Mouse (Mus musculus) embryonic facial prominence, embryonic 12.5 days (tissue): ENCODE results near the gene Pnma1. TPM values are rescaled to one million over a fixed set of nuclear protein-coding genes. Genes with fewer than 3 reads are reported as not detected.

Experiments
- ATAC-seq: fragments of 200-750 bp; cut with Nextera tagmentation; 2 replicates; pipeline ENCODE4 v1.8.0; 2017; ENCODE audit not compliant: insufficient number of reproducible peaks, insufficient read depth, low FRiP score, low TSS enrichment
- H3K27ac ChIP-seq: fragments of 300-500 bp; sonication (generic); 2 replicates; pipeline ENCODE4 v1.5.1; 2016; ENCODE audit warnings: mild to moderate bottlenecking
- H3K27me3 ChIP-seq: fragments of 300-500 bp; sonication (generic); 2 replicates; pipeline ENCODE4 v1.6.1; 2016; ENCODE audit warnings: mild to moderate bottlenecking, moderate library complexity
- H3K36me3 ChIP-seq: fragments of 300-500 bp; sonication (generic); 2 replicates; pipeline ENCODE4 v1.6.1; 2016; ENCODE audit warnings: mild to moderate bottlenecking
- H3K4me1 ChIP-seq: fragments of 300-500 bp; sonication (generic); 2 replicates; pipeline ENCODE4 v1.6.1; 2016
- H3K4me2 ChIP-seq: fragments of 300-500 bp; sonication (generic); replicated peaks from 2 replicates; pipeline ENCODE4 v1.6.1; 2016; ENCODE audit warnings: mild to moderate bottlenecking, moderate library complexity
- H3K4me3 ChIP-seq: fragments of 300-500 bp; sonication (generic); 2 replicates; pipeline ENCODE4 v1.5.1; 2016; ENCODE audit warnings: mild to moderate bottlenecking
- H3K9ac ChIP-seq: fragments of 300-500 bp; sonication (generic); 2 replicates; pipeline ENCODE4 v1.6.1; 2016; ENCODE audit warnings: mild to moderate bottlenecking, moderate library complexity
- H3K9me3 ChIP-seq: fragments of 300-500 bp; sonication (generic); 2 replicates; pipeline ENCODE4 v1.6.1; 2016; ENCODE audit warnings: mild to moderate bottlenecking, moderate library complexity
- WGBS: fragments of 180-500 bp; shearing (Covaris S2); methylation state at CpG from one replicate; pipeline ENCODE4 v1.1.7; 2016; 5-methylcytosine and 5-hydroxymethylcytosine counted together
- polyA plus RNA-seq: library from polyadenylated mRNA; unstranded; fragments of >200 nt; fragmentation: Nextera tagmentation; extraction: Ambion mirVana; gene quantifications from 2 replicates; pipeline ENCODE4 v1.2.1, GENCODE M21; 2016

Pnma1 gene
- polyA plus RNA-seq, 1 experiment from 2014 or later, result 1.4 TPM

DNA sequence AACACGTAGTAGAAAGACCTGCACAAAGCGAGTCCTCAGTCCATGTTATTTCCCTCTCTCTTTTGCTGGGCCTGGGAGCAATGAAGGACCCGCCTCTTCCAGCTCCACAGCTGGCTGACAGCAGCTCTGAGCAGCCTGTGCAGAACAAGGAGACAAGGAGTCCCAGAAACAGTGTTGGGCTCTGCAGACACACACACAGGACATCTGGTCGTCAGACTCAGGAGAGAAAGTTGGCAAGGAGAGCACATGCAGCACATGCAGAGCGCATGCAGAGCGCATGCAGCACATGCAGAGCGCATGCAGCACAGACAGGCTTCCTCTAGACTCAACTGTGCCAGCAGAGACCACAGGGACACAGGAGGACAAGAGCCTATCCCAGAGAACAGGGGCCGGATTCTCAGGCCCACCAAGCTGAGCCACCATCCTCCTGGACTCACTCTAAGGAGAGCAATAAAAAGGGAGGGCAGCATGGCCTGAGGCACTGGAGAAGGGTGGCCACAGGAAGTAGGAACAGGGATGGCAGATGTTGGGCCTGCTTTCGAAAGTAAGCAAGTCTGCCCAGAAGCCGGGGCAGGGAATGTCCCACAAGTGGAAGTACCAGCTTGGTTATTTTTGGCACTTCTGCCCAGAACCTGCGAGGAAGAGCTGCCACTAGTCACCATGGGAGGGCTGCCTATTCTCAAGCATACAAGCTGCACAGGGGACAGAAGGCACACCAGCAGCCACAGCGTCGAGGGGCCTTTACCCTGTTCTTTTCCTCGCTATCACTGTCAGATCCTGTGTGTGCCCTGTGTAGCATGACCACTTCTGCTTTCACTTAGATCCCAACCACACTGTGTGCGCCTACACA lies 39.7 kb upstream of the Pnma1 start:
- H3K4me1 ChIP-seq, result peaks cover 69% of the 10 kb centered on the region
- WGBS, result 61% methylated on average over 15 of the region's 15 CpGs
- peaks cover 7% of the 10 kb centered on the region; the same call in 1 of the 2 replicates for H3K36me3 ChIP-seq
- no peak overlapping the region for H3K4me2 ChIP-seq
- ATAC-seq, result no peak
- H3K27me3 ChIP-seq, result no peaks in the 10 kb centered on the region
- no peaks in the 10 kb centered on the region for H3K9me3 ChIP-seq
- H3K4me3 ChIP-seq, result no peak overlapping the region
- H3K9ac ChIP-seq, result no peak overlapping the region
- H3K27ac ChIP-seq, result peak overlapping the region; percentile 52

DNA sequence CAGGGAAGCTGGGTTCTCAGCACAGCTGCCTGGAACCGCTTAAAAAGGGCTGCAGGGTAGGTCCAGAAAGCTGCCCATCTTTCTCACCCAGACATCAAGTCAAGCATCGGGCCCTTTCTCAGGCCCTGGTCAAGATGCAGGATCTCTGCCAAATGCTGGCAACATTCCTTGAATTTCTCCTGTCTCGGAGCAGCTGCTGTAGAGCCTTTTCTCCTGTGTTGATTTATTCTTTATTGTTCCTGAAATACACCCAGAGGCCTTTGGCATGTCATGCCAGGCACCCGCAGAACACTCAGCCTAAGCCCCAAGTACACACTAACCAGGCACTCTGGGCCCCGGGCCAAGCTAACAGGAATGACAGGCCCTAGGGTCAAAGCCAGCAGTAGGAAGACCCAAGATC lies 38.7 kb upstream of the Pnma1 start:
- ATAC-seq, result no peak
- no peak overlapping the region for H3K4me2 ChIP-seq
- no peak overlapping the region for H3K4me3 ChIP-seq
- H3K9me3 ChIP-seq, result no peaks in the 10 kb centered on the region
- H3K27ac ChIP-seq, result no peak overlapping the region
- WGBS, result 84% methylated on average over 5 of the region's 5 CpGs
- H3K4me1 ChIP-seq, result peaks cover 63% of the 10 kb centered on the region
- H3K9ac ChIP-seq, result no peak overlapping the region
- no peaks in the 10 kb centered on the region for H3K27me3 ChIP-seq
- peaks cover 7% of the 10 kb centered on the region; the same call in 1 of the 2 replicates for H3K36me3 ChIP-seq

DNA sequence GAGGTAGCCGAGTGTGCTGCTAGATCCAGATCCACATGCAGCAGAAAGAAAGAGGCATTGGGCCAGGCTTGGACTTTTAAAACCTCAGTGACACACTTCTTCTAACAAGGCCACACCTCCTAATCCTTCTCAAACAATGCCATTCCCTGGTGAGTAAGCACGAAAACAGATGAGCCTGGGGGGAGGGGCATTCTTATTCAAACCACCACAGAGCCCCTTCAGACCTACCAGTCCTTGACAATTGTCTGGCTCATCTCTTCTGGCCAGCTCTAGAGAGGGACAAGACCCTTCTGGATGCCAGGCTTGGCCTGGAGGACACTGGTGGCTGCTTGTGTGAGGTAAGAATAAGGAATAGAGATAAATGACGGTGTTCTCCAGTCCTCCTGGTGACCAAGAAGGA lies 38.2 kb upstream of the Pnma1 start:
- Histone ChIP-seq H3K27ac (no peak overlapping the region), H3K27me3 (no peaks in the 10 kb centered on the region), H3K4me1 (peaks cover 63% of the 10 kb centered on the region), H3K9me3 (no peaks in the 10 kb centered on the region), H3K9ac (no peak overlapping the region), H3K4me2 (no peak overlapping the region), H3K36me3 (peaks cover 7% of the 10 kb centered on the region; the same call in 1 of the 2 replicates), H3K4me3 (no peak overlapping the region)
- WGBS, result 89% methylated on average over 3 of the region's 3 CpGs
- no peak for ATAC-seq

GRCm38 (mm10) chr12:84185547-84185946 lies 37.3 kb upstream of the Pnma1 start:
- H3K4me1 ChIP-seq, result peaks cover 63% of the 10 kb centered on the region
- no peak for ATAC-seq
- 57% methylated on average over 6 of the region's 6 CpGs for WGBS

DNA sequence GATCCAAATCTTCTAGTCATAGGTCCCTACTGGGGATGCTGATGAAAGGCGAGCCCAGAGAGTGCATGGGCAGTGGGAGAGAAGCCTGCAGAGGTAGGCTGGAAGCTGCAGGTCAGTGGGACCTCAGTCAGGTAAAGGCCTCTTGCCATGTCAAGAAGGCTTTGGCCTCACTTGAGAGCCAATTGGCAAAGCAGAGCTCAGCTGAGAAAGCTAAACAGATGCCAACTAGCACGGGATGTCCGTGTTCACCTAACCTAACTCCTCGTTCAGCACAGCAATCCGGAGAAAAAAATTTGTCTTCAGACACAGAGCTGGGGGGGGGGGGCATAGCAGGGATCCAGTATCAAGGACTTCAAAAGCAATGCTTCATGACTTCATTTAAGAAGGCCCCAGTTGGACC lies 36.7 kb upstream of the Pnma1 start:
- no peak for ATAC-seq
- WGBS, result 80% methylated on average over 5 of the region's 5 CpGs
- Histone ChIP-seq H3K36me3 (peaks cover 7% of the 10 kb centered on the region; the same call in 1 of the 2 replicates), H3K27ac (no peak overlapping the region), H3K27me3 (no peaks in the 10 kb centered on the region), H3K9ac (no peak overlapping the region), H3K4me2 (no peak overlapping the region), H3K4me3 (no peak overlapping the region), H3K9me3 (no peaks in the 10 kb centered on the region), H3K4me1 (peaks cover 63% of the 10 kb centered on the region)

More at GRCm38 (mm10) chr12:84185547-84185946, 37.3 kb upstream of the Pnma1 start:
- Histone ChIP-seq H3K4me3 (no peak overlapping the region), H3K27me3 (no peaks in the 10 kb centered on the region), H3K27ac (no peak overlapping the region), H3K36me3 (peaks cover 7% of the 10 kb centered on the region; the same call in 1 of the 2 replicates), H3K4me2 (no peak overlapping the region), H3K9ac (no peak overlapping the region), H3K9me3 (no peaks in the 10 kb centered on the region)

DNA sequence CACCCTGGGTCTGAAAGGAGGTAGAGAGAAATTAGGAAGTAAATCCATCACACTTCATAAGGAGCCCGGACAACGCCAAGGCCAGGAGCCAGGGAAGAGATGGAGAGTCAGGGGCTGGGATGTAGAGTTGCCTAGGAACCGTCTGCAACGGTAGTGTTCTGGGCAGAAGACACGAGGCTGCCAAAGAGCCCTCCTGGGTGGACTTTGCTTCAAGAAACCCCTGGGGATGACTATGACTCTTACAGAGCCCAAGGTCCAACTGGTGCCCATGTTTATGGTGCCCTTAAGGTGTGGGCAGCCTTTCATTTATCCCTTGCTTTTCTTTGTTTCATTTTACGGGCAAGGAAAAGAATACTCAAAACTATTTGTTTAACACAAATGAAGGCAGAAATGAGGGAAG lies 33.7 kb upstream of the Pnma1 start:
- H3K9me3 ChIP-seq, result no peaks in the 10 kb centered on the region
- H3K27ac ChIP-seq, result no peak overlapping the region
- 77% methylated on average over 6 of the region's 6 CpGs for WGBS
- no peak overlapping the region for H3K4me2 ChIP-seq
- H3K27me3 ChIP-seq, result no peaks in the 10 kb centered on the region
- ATAC-seq, result no peak
- no peak overlapping the region for H3K4me3 ChIP-seq
- H3K9ac ChIP-seq, result no peak overlapping the region
- peaks cover 51% of the 10 kb centered on the region for H3K4me1 ChIP-seq
- peaks cover 7% of the 10 kb centered on the region; the same call in 1 of the 2 replicates for H3K36me3 ChIP-seq

GRCm38 (mm10) chr12:84180701-84181435 lies 32.6 kb upstream of the Pnma1 start:
- no peak overlapping the region for H3K9ac ChIP-seq
- H3K4me3 ChIP-seq, result no peak overlapping the region
- peak; percentile 62; the same call in 1 of the 2 replicates for ATAC-seq
- no peaks in the 10 kb centered on the region for H3K36me3 ChIP-seq
- WGBS, result 68% methylated on average over 8 of the region's 8 CpGs
- H3K27ac ChIP-seq, result 0 out of 2 replicates have a peak overlapping the region, but pooled peaks have one; percentile 17
- H3K9me3 ChIP-seq, result no peaks in the 10 kb centered on the region
- peaks cover 55% of the 10 kb centered on the region for H3K4me1 ChIP-seq
- no peaks in the 10 kb centered on the region for H3K27me3 ChIP-seq
- 0 out of 2 replicates have a peak overlapping the region, but pooled peaks have one; percentile 3 for H3K4me2 ChIP-seq

DNA sequence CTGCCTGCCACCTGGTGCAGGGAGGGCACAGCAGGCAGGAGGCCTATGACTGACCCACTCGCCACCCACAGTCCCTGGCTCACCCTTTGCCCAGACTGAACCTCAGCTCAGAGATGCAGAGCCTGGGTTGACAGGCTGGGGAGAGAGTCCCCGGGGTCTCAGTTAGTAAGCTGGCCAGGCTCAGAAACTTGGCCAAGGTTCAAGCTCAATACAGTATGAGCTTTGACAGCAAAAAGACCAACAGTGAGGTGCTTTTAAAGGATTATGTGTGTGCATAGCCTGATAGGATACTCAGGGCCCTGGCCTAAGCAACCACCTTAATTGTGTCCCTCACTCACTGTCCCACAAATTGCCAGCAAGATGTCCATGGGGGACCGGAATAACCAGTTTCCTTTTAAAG lies 31.8 kb upstream of the Pnma1 start:
- Histone ChIP-seq H3K27me3 (no peaks in the 10 kb centered on the region), H3K27ac (peak overlapping the region; percentile 41; the same call in 1 of the 2 replicates), H3K4me1 (peaks cover 56% of the 10 kb centered on the region), H3K9ac (no peak overlapping the region), H3K4me2 (no peak overlapping the region), H3K4me3 (no peak overlapping the region), H3K9me3 (no peaks in the 10 kb centered on the region), H3K36me3 (no peaks in the 10 kb centered on the region)
- ATAC-seq, result no peak
- WGBS, result 64% methylated on average over 3 of the region's 3 CpGs

DNA sequence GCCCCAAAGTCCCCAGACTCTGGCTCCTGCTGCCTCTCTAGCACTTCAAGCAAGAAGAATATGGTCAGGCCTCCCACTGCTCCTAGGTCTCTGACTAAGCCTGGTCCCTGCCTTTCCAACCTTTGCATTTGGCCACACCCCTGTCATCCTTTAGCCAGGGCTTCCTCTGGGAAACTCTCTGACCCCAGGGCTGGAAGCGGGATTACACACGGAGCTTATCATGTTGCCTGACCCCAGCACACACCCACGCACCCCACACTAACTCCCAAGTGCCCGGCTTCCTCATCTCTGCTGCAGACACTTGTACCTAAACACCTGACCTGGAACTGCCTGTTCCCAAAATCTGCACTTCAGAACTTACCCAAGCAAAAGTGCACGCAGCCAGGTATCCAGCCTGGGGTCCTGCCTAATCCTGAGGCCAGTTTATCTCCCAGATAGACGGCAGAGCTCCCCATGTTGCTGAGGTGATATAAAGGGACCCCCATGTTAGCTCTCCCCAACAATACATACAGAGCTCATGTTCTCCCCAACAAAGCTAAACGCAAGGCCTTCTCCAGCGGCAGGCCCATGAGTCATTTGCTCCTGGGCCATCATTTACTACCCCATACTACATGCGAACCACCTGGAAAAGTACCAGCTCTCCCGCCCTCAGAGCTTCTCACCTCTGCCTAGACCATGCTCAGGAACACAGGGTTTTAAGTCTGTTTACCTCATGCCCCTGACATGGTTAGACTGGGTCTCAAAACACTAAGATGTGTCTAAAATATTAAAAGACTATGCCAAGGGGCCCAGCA lies 30.6 kb upstream of the Pnma1 start:
- no peak overlapping the region for H3K9ac ChIP-seq
- peaks cover 2% of the 10 kb centered on the region for H3K36me3 ChIP-seq
- H3K4me3 ChIP-seq, result no peak overlapping the region
- H3K27ac ChIP-seq, result no peak overlapping the region
- no peaks in the 10 kb centered on the region for H3K9me3 ChIP-seq
- no peak for ATAC-seq
- H3K4me2 ChIP-seq, result no peak overlapping the region
- peaks cover 66% of the 10 kb centered on the region for H3K4me1 ChIP-seq
- H3K27me3 ChIP-seq, result no peaks in the 10 kb centered on the region
- WGBS, result 61% methylated on average over 10 of the region's 10 CpGs

- 46% methylated on average over 1 of the region's 1 CpGs for WGBS
Measured at GRCm38 (mm10) chr12:84178052-84178451, 29.8 kb upstream of the Pnma1 start.

More at GRCm38 (mm10) chr12:84178052-84178451, 29.8 kb upstream of the Pnma1 start:
- Histone ChIP-seq H3K4me1 (peaks cover 66% of the 10 kb centered on the region), H3K9me3 (no peaks in the 10 kb centered on the region), H3K4me2 (no peak overlapping the region), H3K27me3 (no peaks in the 10 kb centered on the region), H3K27ac (no peak overlapping the region), H3K4me3 (no peak overlapping the region), H3K36me3 (peaks cover 10% of the 10 kb centered on the region), H3K9ac (no peak overlapping the region)
- no peak for ATAC-seq
